Mouse (Mus musculus) ES-E14 (cell line): Measurements from ENCODE around the gene Acta2.

Source experiments
- CHD2 ChIP-seq: IDR thresholded peaks from 2 replicates; pipeline ENCODE4 v1.6.1; 2014; ENCODE audit warnings: mild to moderate bottlenecking, low read depth, low read length, inconsistent platforms
- HCFC1 ChIP-seq: IDR thresholded peaks from 2 replicates; pipeline ENCODE4 v1.6.1; 2012; ENCODE audit warnings: low read length, inconsistent platforms, borderline replicate concordance; ENCODE audit not compliant: insufficient read depth
- MAFK ChIP-seq: IDR thresholded peaks from 2 replicates; pipeline ENCODE4 v1.6.1; 2014; ENCODE audit warnings: mild to moderate bottlenecking, low read depth, low read length, inconsistent platforms; ENCODE audit not compliant: insufficient read depth
- ZC3H11A ChIP-seq: IDR thresholded peaks from 2 replicates; pipeline ENCODE4 v1.6.1; 2012; ENCODE audit warnings: low read depth, mild to moderate bottlenecking, inconsistent platforms, low read length, borderline replicate concordance
- ZNF384 ChIP-seq: IDR thresholded peaks from 2 replicates; pipeline ENCODE4 v1.6.1; 2012; ENCODE audit warnings: low read depth, low read length, inconsistent platforms

GRCm38 (mm10) chr19:34270106-34270726, 14.8 kb upstream of the Acta2 start:
- no peak for TF ChIP-seq ZNF384
- TF ChIP-seq HCFC1: no peak
- TF ChIP-seq ZC3H11A: no peak
- TF ChIP-seq CHD2: no peak
- no peak for TF ChIP-seq MAFK
